ENCODE assay signal across 16 mouse cellular contexts in genomic region chr6:29770672-29771321, GRCm38 (mm10). TPM values are rescaled to one million over a fixed set of nuclear protein-coding genes. Genes with fewer than 3 reads are reported as not detected.
"Had no signal": no experiment of that assay in that cellular context is flagged by ENCODE, and none has a peak within 500 bp of the region (broad histone marks: within the 10 kb centered on the region; RNA-seq: fewer than 3 reads in every experiment).

No protein-coding gene starts in this region.

- H3K4me2 ChIP-seq: kidney, embryonic 15.5 days; lung, embryonic 14.5 days; neural tube, embryonic 12.5 days had no signal

- H3K4me1 ChIP-seq: neural tube, embryonic 12.5 days had no signal

- H3K27ac ChIP-seq: kidney, embryonic 15.5 days; limb, embryonic 15.5 days; liver, embryonic 15.5 days; midbrain, embryonic 12.5 days; neural tube, embryonic 12.5 days had no signal

- H3K27me3 ChIP-seq: kidney, embryonic 15.5 days; limb, embryonic 15.5 days; liver, embryonic 15.5 days; midbrain, embryonic 12.5 days; neural tube, embryonic 12.5 days had no signal

- DNase-seq: kidney, adult 18-20 months; kidney, postnatal 25 days; lung, embryonic 14.5 days; lung, postnatal 10 days; lung, postnatal 4 days; spleen, adult 18-20 months; thymus, adult 18-20 months; thymus, postnatal 14 days had no signal

- H3K9ac ChIP-seq: kidney, embryonic 15.5 days; limb, embryonic 15.5 days; liver, embryonic 15.5 days; lung, embryonic 14.5 days; midbrain, embryonic 12.5 days; neural tube, embryonic 12.5 days had no signal

- H3K4me3 ChIP-seq: liver, embryonic 15.5 days; megakaryocyte, embryonic 14.5 days; midbrain, embryonic 12.5 days; neural tube, embryonic 12.5 days had no signal

- H3K9me3 ChIP-seq: kidney, embryonic 15.5 days; limb, embryonic 15.5 days; liver, embryonic 15.5 days; megakaryocyte, embryonic 14.5 days; midbrain, embryonic 12.5 days; neural tube, embryonic 12.5 days had no signal

- H3K36me3 ChIP-seq: kidney, embryonic 15.5 days; limb, embryonic 15.5 days; liver, embryonic 15.5 days; midbrain, embryonic 12.5 days; neural tube, embryonic 12.5 days had no signal

RNA-seq across cellular contexts. Expression of gene Smo, which starts 35.5 kb away (rescaled TPM):
- total RNA-seq: monocyte, adult 5-6 weeks; neutrophil, adult 5-6 weeks had no signal
